Mouse (Mus musculus): ENCODE data around the gene Kcnq5.
A peak's percentile ranks its signal among the peaks of the same experiment; 100 is the strongest.
"Not testable (repeated sequence)": the region's sequence is repeated elsewhere in the genome, so short reads cannot be mapped to it uniquely, and the experiment has no call there.

The Kcnq5 gene

DNA sequence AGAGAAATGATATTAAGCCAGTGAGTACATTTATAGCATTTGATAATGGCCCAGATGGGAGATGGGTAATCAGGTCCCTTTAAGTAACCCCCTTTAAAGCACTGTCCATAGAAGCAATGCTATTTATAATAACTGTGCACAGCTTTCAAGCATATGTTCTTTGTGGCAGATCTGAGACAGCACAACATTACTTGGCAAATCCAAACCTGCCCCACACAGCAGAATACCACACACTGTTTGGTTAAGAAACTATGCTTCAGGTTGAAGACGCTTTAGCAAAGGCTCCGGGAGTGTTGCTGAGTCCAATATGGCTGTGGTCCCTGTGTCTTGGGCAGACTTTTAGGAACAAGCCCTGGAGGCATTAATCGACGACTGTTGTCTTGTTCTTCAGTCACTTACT is 495.3 kb downstream of the Kcnq5 start:
- peak; percentile 15 for DNase-seq (ENCODE audit: low spot score)

DNA sequence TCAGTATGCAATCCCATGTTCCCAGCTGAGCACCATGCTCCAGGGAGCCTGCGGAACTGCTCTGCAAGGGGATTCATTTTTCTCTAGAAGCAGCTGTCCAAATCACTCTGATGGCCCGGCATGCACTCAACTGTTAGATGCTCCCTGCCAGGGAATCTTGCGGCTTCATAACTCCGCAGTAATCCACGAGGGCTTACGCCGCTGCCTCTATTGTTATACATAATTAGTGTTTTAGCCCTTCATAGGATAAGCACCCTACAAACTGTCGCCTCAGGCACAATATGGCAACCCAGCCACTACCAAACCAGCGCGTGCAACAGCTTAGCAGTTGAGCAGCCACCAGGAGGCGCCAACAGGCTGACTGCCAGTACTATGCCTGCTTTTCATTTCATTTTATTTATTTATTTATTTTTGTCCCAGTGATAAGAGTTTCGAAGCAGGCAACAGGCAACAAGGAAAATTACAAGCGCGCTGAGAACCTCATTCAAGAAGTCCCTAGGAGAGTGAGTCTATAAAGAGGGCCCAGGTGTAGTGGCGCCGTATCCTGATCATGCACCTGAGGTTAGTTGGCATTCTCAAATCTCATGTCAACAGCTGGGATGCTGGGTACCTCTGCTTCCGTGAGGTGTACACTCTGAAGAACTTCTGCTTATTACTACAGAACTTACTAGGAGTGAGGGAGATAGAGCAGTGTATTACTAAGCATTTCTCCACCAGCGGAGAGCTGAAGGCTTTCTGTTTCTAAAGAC is 500.6 kb downstream of the Kcnq5 start:
- peak; percentile 81 for DNase-seq (ENCODE audit: low spot score)

DNA sequence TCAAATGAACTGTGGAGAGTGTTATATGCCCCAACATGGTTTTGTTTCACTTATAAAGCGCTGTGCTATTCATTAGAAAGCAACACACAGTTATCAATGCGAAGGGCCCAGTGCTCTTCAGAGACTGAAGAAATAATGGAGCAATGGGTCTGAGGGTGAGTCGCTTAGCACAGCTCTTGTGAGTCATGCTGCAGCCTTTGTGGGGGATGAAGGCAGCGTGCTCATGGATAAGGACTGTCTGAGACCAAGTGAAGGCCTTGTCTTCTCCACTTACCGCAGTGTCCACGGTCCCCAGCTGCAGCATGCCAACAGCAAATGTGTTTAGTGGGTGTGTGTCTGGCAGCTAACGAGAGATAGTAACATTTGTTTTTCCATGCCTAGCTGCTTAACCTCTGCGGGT is 503.2 kb downstream of the Kcnq5 start:
- no peak for DNase-seq (ENCODE audit: low spot score)

DNA sequence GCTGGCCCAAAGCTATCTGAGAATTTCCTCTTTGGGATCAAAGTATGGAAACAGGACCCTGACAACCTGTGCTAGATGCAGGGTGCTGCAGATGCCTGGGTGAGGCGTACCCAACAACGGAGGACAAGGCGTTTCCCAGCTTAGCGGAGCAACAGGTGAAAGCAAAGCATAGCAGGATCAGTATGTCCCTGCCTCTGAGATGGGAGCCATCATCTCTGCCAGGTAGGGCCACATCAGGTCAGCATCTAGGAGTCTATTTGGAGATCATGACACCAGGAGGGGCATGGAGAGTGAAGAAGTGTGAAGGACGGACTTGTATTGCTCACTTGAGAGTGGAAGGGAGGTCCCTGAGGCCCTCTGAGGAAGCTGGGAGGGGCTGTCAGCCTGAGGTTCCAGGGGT is 505.8 kb downstream of the Kcnq5 start:
- no peak for DNase-seq (ENCODE audit: low spot score)

DNA sequence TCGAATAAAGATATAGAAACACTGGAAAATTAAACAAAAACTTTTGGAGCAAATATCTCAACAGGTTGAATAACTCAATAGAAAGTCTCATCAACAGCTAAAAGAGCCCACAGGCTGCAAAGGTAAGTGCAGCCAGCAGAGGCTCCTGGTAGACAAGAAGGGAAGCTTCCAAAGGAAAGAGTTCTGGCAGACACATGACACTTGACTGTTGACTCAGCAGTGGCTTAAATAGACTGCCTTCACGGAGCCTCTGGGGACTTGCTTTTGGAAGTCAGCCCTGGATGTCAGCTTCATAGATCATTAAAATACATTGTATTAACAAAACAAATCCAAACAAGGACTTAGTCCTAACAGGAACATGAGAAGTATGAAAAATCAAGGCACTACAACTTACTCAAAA is 513.5 kb downstream of the Kcnq5 start:
- no peak for DNase-seq (ENCODE audit: low spot score)

DNA sequence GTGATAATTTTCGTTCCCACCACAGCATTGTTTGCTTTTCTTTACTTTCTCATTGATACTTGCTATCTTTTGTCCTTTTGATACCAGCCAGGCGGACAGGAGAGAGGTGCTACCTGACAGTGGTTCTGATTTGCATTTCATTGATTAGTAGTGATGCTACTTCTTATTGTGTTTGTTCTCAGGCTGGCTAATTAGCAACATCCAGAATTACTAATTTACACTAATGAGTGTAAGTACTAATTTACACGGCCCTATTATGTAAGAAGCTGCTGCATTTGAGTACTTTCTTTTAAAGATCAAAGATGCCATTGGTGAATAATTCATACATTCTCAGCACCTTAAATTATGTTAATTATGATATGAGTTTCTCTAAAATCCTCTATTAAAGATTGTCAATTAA is 525.0 kb downstream of the Kcnq5 start:
- DNase-seq (ENCODE audit: low spot score) = no peak

DNA sequence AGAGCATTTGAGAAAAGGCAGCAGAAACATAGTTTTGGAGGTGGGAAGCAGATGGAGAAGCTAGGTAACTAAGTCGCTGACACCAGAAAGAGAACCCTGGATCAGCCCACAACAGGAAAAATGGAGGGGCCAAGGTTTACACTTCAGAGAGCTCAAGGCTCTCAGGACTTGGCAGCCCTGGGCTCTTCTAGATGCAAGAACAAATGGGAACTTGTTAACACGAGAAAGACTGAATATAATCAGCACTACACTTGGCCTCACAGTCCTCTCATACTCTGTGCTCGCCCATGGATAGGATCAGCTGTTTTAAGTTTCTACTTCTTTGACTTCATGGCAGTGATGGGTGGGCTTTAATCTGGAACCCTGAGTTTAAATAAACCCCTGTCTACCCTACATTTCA is 526.9 kb downstream of the Kcnq5 start:
- DNase-seq (ENCODE audit: low spot score) = no peak

DNA sequence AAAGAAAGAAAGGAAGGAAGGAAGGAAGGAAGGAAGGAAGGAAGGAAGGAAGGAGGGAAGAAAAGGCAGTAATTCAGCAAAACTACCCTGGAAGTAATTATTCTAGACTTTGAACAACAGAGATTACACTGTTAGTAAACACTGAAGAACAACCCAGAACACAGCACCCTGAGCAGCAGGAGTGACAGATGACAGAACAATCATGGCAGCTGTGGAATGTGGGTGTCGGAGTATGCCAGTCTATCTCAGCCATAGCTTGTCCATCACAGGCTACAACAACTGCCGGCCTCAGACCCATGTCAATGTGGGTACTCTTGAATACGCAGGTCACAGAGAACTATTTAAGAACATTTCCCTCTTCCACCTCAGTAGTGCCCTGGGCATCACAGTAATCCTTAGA is 530.1 kb downstream of the Kcnq5 start:
- DNase-seq (ENCODE audit: low spot score) = no peak

DNA sequence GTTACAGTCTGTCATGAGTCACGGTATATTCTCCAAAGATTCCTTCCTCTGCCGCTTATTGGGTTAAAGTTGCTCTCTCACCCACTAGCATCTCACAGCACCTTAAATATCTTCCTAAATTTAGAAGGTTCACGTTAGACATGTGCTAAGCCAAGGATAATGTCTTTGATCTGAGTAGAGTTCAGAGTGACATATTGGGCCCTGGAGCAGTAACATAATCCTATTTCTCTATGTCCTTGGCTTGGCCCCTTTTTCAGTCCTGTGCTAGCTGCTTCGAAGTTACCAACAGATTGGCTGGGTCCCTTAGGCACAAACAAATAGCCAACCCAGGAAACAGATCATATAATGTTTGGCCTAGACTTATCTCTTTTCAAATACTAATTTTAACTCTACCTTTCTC is 533.7 kb downstream of the Kcnq5 start:
- DNase-seq (ENCODE audit: low spot score) = no peak

DNA sequence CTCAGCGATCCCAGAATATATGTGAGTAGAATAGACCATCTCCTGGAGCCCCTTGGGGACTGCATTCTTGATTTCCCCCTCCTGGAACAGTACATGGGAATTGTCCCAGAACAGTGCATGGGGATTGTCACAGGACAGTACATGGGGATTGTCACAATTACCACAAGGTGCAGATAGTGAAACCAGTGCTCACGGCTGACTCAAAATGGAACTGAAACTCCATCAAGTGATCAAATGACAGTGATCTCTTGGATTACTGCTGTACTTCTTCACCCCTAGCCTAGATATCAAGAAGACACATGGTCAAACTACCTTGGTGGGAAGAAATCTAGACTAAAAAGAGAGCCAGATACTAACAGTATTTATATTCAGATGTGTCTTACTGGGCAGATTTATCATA is 536.1 kb downstream of the Kcnq5 start:
- no peak for DNase-seq (ENCODE audit: low spot score)

DNA sequence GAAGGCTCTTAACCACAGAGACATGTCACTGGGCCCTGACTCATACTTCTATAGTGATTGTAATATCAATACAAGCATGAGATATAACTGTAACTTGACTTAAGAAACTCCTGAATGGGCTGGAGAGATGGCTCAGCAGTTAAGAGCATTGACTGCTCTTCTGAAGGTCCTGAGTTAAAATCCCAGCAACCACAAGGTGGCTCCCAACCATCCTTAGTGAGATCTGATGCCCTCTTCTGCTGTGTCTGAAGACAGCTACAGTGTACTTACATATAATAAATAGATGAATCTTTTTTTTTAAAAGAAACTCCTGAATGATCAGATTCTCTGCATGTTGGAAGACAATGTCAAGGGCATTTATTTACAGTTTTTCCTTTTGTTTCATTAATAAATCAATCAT is 542.4 kb downstream of the Kcnq5 start:
- no peak for DNase-seq (ENCODE audit: low spot score)

DNA sequence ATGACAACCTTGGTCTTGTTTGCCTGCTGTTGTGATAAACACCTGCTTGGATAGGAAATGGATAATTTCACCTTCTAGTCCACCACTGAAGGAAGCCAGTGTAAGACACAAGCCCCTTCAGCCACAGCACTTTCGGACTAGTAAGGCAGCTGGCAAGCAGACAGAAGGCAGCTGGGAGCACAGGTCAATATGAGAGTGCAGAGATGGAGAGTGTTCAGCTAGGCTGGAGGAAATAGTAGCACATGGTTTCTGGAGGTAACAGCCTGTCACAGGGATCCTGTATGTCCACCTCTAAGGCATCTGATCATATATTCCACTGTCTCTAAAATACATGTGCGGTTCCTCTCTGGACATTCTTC is 549.6 kb downstream of the Kcnq5 start:
- DNase-seq (ENCODE audit: low spot score) = no peak

DNA sequence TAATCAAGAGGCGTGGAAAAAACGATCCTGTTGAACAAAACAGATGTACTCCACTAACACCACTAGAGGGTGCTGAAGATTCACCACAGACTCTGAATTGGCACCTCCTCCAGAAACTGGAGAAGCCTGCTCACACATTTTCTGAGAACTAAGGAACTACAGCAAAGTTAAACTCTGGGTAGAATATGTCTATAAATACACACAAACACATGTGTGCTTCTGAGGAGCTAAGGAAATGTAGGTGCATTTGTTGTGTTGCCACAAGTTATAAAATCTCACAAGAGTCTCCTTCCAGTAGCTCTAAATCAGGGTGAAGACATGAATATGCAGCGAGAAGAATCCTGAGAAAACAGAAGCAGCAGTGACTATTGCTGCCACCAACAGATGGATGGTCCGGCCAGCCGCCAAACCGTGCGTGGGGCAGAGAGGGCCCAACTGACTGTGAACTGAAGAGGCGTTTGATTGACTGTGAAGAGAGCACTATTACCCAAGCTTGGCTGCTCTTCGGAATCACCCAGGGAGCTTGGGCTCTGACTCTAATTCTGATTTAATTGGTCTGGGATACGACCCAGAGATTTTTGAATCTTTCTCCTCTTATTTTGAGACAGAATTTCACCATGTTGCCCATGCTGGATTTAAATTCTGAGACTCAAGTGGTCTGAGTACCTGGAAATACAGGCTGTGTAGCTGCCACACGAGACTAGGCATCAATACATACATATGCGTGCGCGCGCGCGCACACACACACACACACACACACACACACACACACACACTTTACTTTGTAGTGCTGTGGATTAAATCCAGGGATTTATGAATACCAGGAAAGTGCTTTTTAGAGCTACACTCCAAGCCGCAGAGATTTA is 550.2 kb downstream of the Kcnq5 start:
- peak; percentile 70 for DNase-seq (ENCODE audit: low spot score)

DNA sequence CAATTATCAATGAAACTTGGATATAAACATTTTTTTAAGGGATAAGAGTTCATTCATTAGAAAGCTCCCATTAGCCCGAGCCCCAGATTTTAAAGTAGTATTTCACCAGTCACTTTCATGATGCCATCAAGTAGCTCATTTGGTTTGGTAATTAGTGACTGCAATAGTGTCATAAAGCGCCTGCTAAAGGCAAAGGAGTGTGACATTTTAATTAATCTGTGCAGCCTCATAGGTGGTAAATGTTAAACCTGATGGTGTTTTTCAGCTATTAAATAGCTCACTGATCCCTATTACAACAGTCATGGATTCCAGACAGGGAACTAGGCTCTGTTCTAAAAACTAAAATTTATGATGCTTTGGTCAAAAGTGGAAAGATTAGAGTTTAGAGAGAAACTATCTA is 554.5 kb downstream of the Kcnq5 start:
- DNase-seq (ENCODE audit: low spot score) = no peak

DNA sequence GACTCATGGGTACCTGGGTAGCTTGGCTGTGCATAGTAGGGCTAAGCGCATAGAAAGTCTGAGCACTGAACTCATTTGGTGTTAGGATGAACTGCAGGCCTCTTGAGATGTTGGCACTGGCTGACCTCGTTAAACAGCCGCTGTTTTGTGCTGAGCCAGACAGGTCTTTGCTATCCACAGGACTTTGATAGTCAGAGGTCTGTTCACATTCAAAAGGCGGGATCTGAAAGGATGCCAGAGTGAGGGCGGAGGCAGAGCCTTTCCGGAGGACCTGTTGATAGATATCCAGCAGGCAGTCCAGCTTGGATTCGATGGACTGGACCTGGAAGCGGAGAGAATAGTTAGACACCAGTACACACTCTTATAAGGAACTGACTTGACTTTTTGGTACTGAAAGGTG is 558.9 kb downstream of the Kcnq5 start:
- DNase-seq (ENCODE audit: low spot score) = no peak

DNA sequence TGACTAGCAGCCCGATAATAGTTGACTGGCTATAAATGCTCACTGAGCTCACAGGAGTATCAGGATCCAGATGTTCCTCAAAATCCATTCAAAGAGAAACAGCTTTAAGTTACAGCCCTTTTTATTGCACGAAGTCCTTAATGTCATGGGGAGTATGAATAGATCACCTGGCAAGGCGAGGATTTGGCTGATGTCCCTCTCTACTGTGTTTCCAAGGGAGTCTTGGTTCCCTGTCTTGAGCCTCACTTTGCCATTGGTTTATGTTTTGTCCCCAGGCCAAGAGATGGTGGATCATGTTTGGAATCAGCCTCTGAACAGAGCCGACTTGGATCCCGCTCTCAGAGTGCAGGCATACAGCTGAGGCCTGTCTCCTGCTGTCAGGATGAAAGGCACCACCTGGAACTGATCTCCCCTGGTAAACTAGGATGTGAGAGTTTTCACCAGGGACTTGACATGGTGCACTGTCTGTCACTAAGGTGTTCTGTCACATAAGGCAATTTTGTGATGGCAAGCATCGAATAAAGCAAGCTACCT is 570.5 kb downstream of the Kcnq5 start:
- DNase-seq (ENCODE audit: low spot score) = no peak

DNA sequence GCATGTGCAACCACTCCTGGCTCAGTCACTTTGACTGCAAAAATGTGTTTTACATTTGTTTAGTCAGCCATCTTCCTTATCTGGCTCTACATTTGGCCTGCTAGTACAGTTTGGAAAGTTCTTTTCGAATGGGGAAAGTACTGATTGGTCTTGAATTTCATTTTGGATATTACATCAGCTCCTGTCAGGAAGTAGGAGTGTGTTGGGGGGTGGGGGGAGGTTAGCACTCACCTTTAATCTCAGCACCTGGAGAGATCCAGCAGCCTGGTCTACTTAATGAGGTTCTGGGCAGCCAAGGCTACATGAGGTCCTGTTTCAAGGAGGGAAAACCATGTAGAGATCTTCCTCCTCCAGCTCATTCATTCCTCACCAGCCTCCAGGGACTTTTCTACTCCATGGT is 578.5 kb downstream of the Kcnq5 start, which contains the start of gene Khdc1b:
TSS of gene Khdc1b (plus strand) at position 301 of the 400 bp plus-strand sequence.
- no peak for DNase-seq (ENCODE audit: low spot score)

DNA sequence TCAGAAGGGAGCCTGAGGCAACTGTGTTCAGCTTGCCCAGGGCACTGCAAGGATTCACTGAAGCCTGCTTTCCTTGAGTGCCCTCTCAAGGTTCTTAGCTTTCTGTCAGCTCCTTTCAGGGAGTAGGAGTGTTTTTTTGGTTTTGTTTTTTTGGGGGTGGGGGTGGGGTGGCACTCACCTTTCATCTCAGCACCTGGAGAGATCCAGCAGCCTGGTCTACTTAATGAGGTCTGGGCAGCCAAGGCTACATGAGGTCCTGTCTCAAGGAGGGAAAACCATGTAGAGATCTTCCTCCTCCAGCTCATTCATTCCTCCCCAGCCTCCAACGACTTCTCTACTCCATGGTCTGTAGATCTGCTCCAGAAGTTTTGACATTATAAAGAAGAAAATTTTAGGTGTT is 593.7 kb downstream of the Kcnq5 start, which contains the start of gene Khdc1c:
TSS of gene Khdc1c (plus strand) at position 301 of the 400 bp plus-strand sequence.
- DNase-seq (ENCODE audit: low spot score) = not testable (repeated sequence)

DNA sequence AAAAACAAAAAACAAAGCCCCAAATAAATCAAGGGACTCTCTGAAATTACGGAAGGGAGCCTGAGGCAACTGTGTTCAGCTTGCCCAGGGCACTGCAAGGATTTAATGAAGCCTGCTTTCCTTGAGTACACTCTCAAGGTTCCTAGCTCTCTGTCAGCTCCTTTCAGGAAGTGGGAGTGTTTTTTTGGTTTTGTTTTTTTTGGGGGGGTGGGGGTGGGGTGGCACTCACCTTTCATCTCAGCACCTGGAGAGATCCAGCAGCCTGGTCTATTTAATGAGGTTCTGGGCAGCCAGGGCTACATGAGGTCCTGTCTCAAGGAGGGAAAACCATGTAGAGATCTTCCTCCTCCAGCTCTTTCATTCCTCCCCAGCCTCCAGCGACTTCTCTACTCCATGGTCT is 612.4 kb downstream of the Kcnq5 start, which contains the start of gene Khdc1a:
TSS of gene Khdc1a (plus strand) at position 301 of the 400 bp plus-strand sequence.
- no peak for DNase-seq (ENCODE audit: low spot score)

Measured in layer of hippocampus, adult 11-12 months (tissue).